Mouse (Mus musculus) megakaryocyte, embryonic 14.5 days (primary cell): ENCODE results near the gene Trp73. TPM values are rescaled to one million over a fixed set of nuclear protein-coding genes. Genes with fewer than 3 reads are reported as not detected.

Experiments used
- H3K27me3 ChIP-seq: replicated peaks from 2 replicates; pipeline ENCODE3; 2012; ENCODE audit warnings: inconsistent platforms
- H3K36me3 ChIP-seq: replicated peaks from 2 replicates; pipeline ENCODE3; 2012; ENCODE audit warnings: low read length, inconsistent platforms, mixed read lengths
- H3K4me1 ChIP-seq: 2 replicates; pipeline ENCODE4 v1.6.1; 2012; ENCODE audit warnings: inconsistent platforms
- H3K4me3 ChIP-seq: replicated peaks from 2 replicates; pipeline ENCODE3; 2012; ENCODE audit warnings: moderate library complexity, mild to moderate bottlenecking, inconsistent platforms
- H3K9me3 ChIP-seq: 2 replicates; pipeline ENCODE4 v1.6.1; 2012; ENCODE audit warnings: inconsistent platforms
- FLI1 ChIP-seq: IDR thresholded peaks from 2 replicates; pipeline ENCODE4 v1.6.1; 2012; ENCODE audit warnings: low read length, inconsistent platforms, mixed read lengths
- GATA1 ChIP-seq: IDR thresholded peaks from 3 replicates; pipeline ENCODE4 v1.6.1; 2012; ENCODE audit warnings: mixed read lengths, low read length, inconsistent platforms, borderline replicate concordance
- polyA plus RNA-seq: library from polyadenylated mRNA; stranded (reverse); fragments of >175 nt; gene quantifications from 2 replicates; pipeline ENCODE4 v1.2.3, GENCODE M21; 2012; ENCODE audit warnings: low replicate concordance; ENCODE audit not compliant: insufficient read depth

Gene Trp73
- polyA plus RNA-seq, 1 experiment = not detected

DNA sequence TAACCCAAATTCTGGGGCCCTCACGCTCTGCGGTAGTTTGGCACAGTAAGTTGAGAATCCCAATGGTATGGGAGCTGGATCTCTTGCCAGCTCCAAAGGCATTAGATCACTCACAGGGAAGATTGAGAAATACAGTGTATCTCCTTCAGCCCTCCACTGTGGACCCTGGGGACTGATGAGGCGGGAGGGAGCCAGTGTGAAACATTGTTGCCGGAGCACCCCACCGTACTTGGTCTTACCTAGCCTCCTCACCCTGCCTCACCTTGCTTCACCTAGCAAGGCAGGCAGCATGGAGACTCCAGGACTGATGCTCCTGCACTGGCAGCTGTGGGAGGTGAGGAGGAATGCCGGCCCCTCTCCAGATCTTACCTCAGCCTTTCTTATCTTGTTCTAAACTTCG lies 84.5 kb downstream of the Trp73 start:
- Histone ChIP-seq H3K4me1 (no peaks in the 10 kb centered on the region), H3K9me3 (no peaks in the 10 kb centered on the region), H3K36me3 (no peaks in the 10 kb centered on the region), H3K27me3 (peaks cover 49% of the 10 kb centered on the region), H3K4me3 (no peak overlapping the region)
- TF ChIP-seq GATA1 (no peak), FLI1 (no peak)

DNA sequence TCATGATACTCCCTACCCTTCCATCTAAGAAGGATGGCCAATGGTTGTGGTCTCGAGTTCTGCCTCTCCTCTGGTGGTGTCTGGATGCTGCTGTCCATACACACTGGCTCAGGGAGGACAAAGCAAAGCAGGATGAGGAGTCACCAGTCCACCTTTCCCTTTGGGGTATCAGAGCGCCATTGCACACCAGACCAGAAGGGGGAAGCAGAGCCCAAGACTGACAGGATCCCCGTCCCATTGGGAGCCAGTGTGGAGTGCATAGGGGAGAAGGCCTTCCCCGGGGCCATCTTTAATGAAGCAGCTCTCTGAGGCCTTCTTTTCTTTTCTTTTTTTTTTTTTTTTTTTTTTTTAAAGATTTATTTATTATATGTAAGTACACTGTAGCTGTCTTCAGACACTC lies 86.9 kb downstream of the Trp73 start:
- peaks cover 36% of the 10 kb centered on the region for H3K27me3 ChIP-seq
- H3K4me3 ChIP-seq = no peak overlapping the region
- no peaks in the 10 kb centered on the region for H3K9me3 ChIP-seq
- no peaks in the 10 kb centered on the region for H3K4me1 ChIP-seq
- no peaks in the 10 kb centered on the region for H3K36me3 ChIP-seq
- TF ChIP-seq GATA1 (no peak), FLI1 (no peak)

- Histone ChIP-seq H3K27me3 (peaks cover 23% of the 10 kb centered on the region), H3K4me1 (no peaks in the 10 kb centered on the region), H3K4me3 (no peak overlapping the region), H3K9me3 (no peaks in the 10 kb centered on the region), H3K36me3 (no peaks in the 10 kb centered on the region)
- TF ChIP-seq FLI1 = no peak
- TF ChIP-seq GATA1 = no peak
Measured at GRCm38 (mm10) chr4:154051401-154051800, 88.6 kb downstream of the Trp73 start.

DNA sequence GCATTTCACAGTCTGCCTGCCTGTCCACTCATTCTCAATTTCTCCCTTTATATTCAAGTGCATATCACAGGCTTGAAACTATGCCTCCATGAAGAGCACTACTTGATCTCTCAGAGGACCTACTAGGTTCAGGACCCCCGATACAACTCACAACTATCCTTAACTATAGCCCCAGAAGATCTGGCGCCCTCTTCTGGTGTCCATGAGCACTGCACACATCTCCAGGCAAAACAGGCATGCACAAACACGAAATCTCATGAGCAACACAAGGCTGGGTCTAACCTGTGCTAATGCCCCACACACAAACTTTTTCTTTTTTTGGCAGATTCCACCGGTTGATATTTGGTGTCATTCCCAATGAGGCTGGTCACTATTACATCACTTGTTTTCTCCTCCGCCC lies 94.2 kb downstream of the Trp73 start:
- H3K36me3 ChIP-seq = no peaks in the 10 kb centered on the region
- peaks cover 19% of the 10 kb centered on the region for H3K27me3 ChIP-seq
- TF ChIP-seq FLI1 (no peak), GATA1 (no peak)
- H3K4me3 ChIP-seq = no peak overlapping the region
- H3K4me1 ChIP-seq = no peaks in the 10 kb centered on the region
- H3K9me3 ChIP-seq = 0 out of 2 replicates have a peak, but pooled peaks cover 5% of the 10 kb centered on the region

GRCm38 (mm10) chr4:154042577-154042976 lies 97.4 kb downstream of the Trp73 start, which contains the start of gene Ccdc27:
Gene Ccdc27 (minus strand): TSS chr4:154042677.
- Histone ChIP-seq H3K4me3 (no peak within 1 kb of the TSS), H3K9me3 (0 out of 2 replicates have a peak, but pooled peaks cover 5% of the 10 kb centered on the region), H3K36me3 (no peaks in the 10 kb centered on the region), H3K4me1 (no peaks in the 10 kb centered on the region), H3K27me3 (peaks cover 30% of the 10 kb centered on the region)
- TF ChIP-seq FLI1 (no peak), GATA1 (no peak)

DNA sequence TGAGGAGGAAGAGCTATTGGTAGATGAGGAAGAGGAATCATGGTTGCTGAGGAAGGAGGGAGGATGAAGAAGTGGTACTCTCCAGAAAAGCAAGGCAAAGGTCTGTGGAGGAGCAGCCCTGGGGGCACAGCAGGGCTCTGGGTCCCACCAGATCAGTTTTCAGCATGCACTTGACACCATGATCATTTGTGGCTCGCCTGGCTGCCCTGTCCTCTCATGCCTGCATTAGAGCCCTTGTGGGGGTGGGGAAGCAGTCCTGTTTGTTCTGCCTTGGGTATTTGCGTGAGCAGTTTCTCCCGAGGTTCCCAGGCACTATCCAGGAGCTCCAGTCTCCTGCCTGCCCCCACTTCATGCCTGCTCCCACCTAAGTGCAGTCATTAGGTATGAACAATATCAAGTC lies 102.9 kb downstream of the Trp73 start:
- H3K4me1 ChIP-seq = peaks cover 7% of the 10 kb centered on the region; the same call in 1 of the 2 replicates
- no peak for TF ChIP-seq GATA1
- TF ChIP-seq FLI1 = no peak
- H3K36me3 ChIP-seq = no peaks in the 10 kb centered on the region
- peaks cover 63% of the 10 kb centered on the region for H3K27me3 ChIP-seq
- no peak overlapping the region for H3K4me3 ChIP-seq
- H3K9me3 ChIP-seq = no peaks in the 10 kb centered on the region

DNA sequence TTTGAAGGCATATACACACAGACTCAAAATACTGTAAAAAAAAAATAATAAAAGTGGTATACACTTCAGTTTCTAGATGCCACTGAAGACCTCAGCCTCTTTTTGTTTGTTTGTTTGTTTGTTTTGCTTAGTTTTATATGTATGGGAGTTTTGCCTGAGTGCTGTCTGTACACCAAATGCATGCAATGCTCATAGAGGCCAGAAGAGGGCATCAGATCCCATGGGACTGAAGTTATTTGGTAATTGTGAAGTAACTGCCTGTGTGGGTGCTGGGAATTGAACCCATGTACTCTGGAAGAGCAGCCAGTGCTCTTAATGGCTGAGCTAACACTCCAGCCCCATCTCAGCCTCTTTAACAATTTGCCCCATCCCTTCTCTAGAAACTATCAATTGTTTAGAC lies 111.4 kb downstream of the Trp73 start:
- TF ChIP-seq GATA1 (no peak), FLI1 (no peak)
- H3K27me3 ChIP-seq = peaks cover 26% of the 10 kb centered on the region
- H3K4me3 ChIP-seq = no peak overlapping the region
- peaks cover 50% of the 10 kb centered on the region for H3K4me1 ChIP-seq
- peaks cover 10% of the 10 kb centered on the region for H3K36me3 ChIP-seq
- no peaks in the 10 kb centered on the region for H3K9me3 ChIP-seq

DNA sequence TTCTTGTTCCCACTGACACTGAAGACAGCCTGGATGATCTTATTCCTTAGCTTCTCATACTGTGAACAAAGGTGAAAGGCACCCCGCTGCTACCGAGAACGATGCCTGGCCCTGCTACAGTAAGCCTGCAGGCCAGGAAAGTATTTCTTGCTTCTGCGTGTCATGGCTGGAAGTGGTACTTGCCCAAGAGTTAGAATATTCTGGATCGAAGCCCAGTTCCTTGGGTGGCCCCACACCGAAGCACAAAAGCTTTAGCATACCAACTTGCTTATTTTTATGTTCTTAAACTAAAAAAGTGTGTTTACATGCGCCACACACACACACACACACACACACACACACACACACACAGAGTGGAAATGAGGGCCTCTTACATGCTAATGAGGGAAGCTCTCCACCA lies 111.9 kb downstream of the Trp73 start:
- TF ChIP-seq FLI1 = no peak
- Histone ChIP-seq H3K4me1 (peaks cover 53% of the 10 kb centered on the region), H3K27me3 (peaks cover 22% of the 10 kb centered on the region), H3K36me3 (peaks cover 16% of the 10 kb centered on the region), H3K9me3 (no peaks in the 10 kb centered on the region), H3K4me3 (no peak overlapping the region)

GRCm38 (mm10) chr4:154026441-154026761 lies 113.6 kb downstream of the Trp73 start:
- peak overlapping the region; percentile 97 for H3K4me3 ChIP-seq
- H3K4me1 ChIP-seq = peaks cover 66% of the 10 kb centered on the region
- TF ChIP-seq GATA1 (no peak), FLI1 (no peak)
- H3K9me3 ChIP-seq = no peaks in the 10 kb centered on the region
- peaks cover 15% of the 10 kb centered on the region for H3K27me3 ChIP-seq
- H3K36me3 ChIP-seq = peaks cover 32% of the 10 kb centered on the region

GRCm38 (mm10) chr4:154025641-154026440 lies 114.2 kb downstream of the Trp73 start, which contains the start of gene Smim1:
Gene Smim1 (minus strand): TSS chr4:154026230.
- Histone ChIP-seq H3K36me3 (peaks cover 38% of the 10 kb centered on the region), H3K9me3 (no peaks in the 10 kb centered on the region), H3K4me3 (peak within 1 kb of the TSS; percentile 97), H3K4me1 (peaks cover 69% of the 10 kb centered on the region), H3K27me3 (peaks cover 12% of the 10 kb centered on the region)
- no peak for TF ChIP-seq GATA1
- TF ChIP-seq FLI1 = no peak
